Mouse (Mus musculus) embryonic stem cell, embryonic (primary cell): ENCODE measurements around the gene Tmem98.

Experiments used
- CTCF ChIA-PET, 4 experiments: fragments of 300-600 bp in 2 of 4; fragments of 350-600 bp in 2 of 4; sonication (Branson Sonifier 250); formaldehyde crosslinking; loops; one replicate each; lab custom pipeline; 2022; ENCODE audit warnings: inconsistent platforms in 2 of 4; lab: Charles Lee
- POLR2A ChIA-PET, 4 experiments: fragments of 300-600 bp in 2 of 4; fragments of 350-600 bp in 2 of 4; sonication (Branson Sonifier 250); formaldehyde crosslinking; loops; one replicate each; lab custom pipeline; 2022; ENCODE audit warnings: antibody characterized with exemption in 4 of 4, inconsistent platforms in 1 of 4; lab: Charles Lee

The Tmem98 gene

GRCm38 (mm10) chr11:80821794-80822193, 11.8 kb downstream of the Tmem98 start:
- POLR2A ChIA-PET, result interaction anchor here in 3 of 4 experiments (0.6 to 1.3 kb wide), 4 partner anchors 12 to 390 kb away, joined by 3 to 5 read pairs (median 3); no protein-coding TSS in a partner anchor
- CTCF ChIA-PET, result interaction anchor here in 3 of 4 experiments (0.6 to 1.5 kb wide), 12 partner anchors 12 to 994 kb away, joined by 3 to 8 read pairs (median 4); no protein-coding TSS in a partner anchor

- POLR2A ChIA-PET, result interaction anchor here in 2 of 4 experiments (0.6 to 1.3 kb wide), 4 partner anchors 14 to 68 kb away, joined by 3 to 7 read pairs (median 4); no protein-coding TSS in a partner anchor
- CTCF ChIA-PET, result interaction anchor here in 2 of 4 experiments (0.7 to 1.1 kb wide), 2 partner anchors 82 to 530 kb away, joined by 3 to 4 read pairs; no protein-coding TSS in a partner anchor
Observed at GRCm38 (mm10) chr11:80835395-80835794, 25.4 kb downstream of the Tmem98 start.

- POLR2A ChIA-PET, result interaction anchor here in 2 of 4 experiments (0.6 to 1.3 kb wide), 3 partner anchors 16 to 68 kb away, joined by 3 to 4 read pairs (median 3); no protein-coding TSS in a partner anchor
- CTCF ChIA-PET, result interaction anchor here in 2 of 4 experiments (0.7 to 1.1 kb wide), 2 partner anchors 82 to 529 kb away, joined by 3 to 4 read pairs; no protein-coding TSS in a partner anchor
Observed at GRCm38 (mm10) chr11:80835841-80836240, 25.9 kb downstream of the Tmem98 start.

- ChIA-PET CTCF (interaction anchor here (0.6 to 1.5 kb wide), 13 partner anchors 10 to 989 kb away, joined by 3 to 8 read pairs (median 3); no protein-coding TSS in a partner anchor), POLR2A (interaction anchor here in 1 of 4 experiments (0.6 kb wide), 1 partner anchor 323 kb away, joined by 3 read pairs; no protein-coding TSS in a partner anchor)
Observed at GRCm38 (mm10) chr11:80838724-80839123, 28.7 kb downstream of the Tmem98 start.

- ChIA-PET CTCF (interaction anchor here in 1 of 4 experiments (1.0 kb wide), 1 partner anchor 25 kb away, joined by 3 read pairs; no protein-coding TSS in a partner anchor), POLR2A (no interaction called here)
Observed at GRCm38 (mm10) chr11:80843435-80843834, 33.5 kb downstream of the Tmem98 start.

- POLR2A ChIA-PET, result interaction anchor here in 1 of 4 experiments (0.6 kb wide), 1 partner anchor 1179 kb away, joined by 3 read pairs; no protein-coding TSS in a partner anchor
- CTCF ChIA-PET, result interaction anchor here (0.6 to 1.2 kb wide), 8 partner anchors 62 to 1058 kb away, joined by 3 to 4 read pairs (median 3); partner anchors contain the start of gene Rhot1 (in 1 of the 4)
Observed at GRCm38 (mm10) chr11:80845486-80845885, 35.5 kb downstream of the Tmem98 start.

- POLR2A ChIA-PET, result no interaction called here
- CTCF ChIA-PET, result interaction anchor here (0.6 to 1.2 kb wide), 6 partner anchors 15 to 616 kb away, joined by 3 to 4 read pairs (median 3); no protein-coding TSS in a partner anchor
Observed at GRCm38 (mm10) chr11:80846115-80846514, 36.1 kb downstream of the Tmem98 start.

GRCm38 (mm10) chr11:80848131-80848530, 38.2 kb downstream of the Tmem98 start:
- POLR2A ChIA-PET, result interaction anchor here in 1 of 4 experiments (0.7 kb wide), 1 partner anchor 78 kb away, joined by 3 read pairs; no protein-coding TSS in a partner anchor
- CTCF ChIA-PET, result interaction anchor here in 2 of 4 experiments (0.6 to 1.0 kb wide), 2 partner anchors 25 to 70 kb away, joined by 3 read pairs; no protein-coding TSS in a partner anchor

- POLR2A ChIA-PET, result interaction anchor here in 1 of 4 experiments (0.6 kb wide), 1 partner anchor 159 kb away, joined by 3 read pairs; no protein-coding TSS in a partner anchor
- CTCF ChIA-PET, result interaction anchor here in 3 of 4 experiments (0.6 to 2.7 kb wide), 5 partner anchors 9 to 761 kb away, joined by 3 to 7 read pairs (median 3); no protein-coding TSS in a partner anchor
Observed at GRCm38 (mm10) chr11:80851859-80852258, 41.9 kb downstream of the Tmem98 start.

GRCm38 (mm10) chr11:80853014-80853413, 43.0 kb downstream of the Tmem98 start:
- CTCF ChIA-PET, result interaction anchor here in 3 of 4 experiments (0.6 to 2.7 kb wide), 10 partner anchors 14 to 760 kb away, joined by 3 to 8 read pairs (median 4); no protein-coding TSS in a partner anchor
- POLR2A ChIA-PET, result no interaction called here

GRCm38 (mm10) chr11:80854430-80854829, 44.5 kb downstream of the Tmem98 start:
- CTCF ChIA-PET, result interaction anchor here in 3 of 4 experiments (0.6 to 2.0 kb wide), 8 partner anchors 33 to 934 kb away, joined by 3 to 15 read pairs (median 3); no protein-coding TSS in a partner anchor
- POLR2A ChIA-PET, result interaction anchor here in 1 of 4 experiments (0.6 kb wide), 1 partner anchor 481 kb away, joined by 5 read pairs; no protein-coding TSS in a partner anchor

GRCm38 (mm10) chr11:80854908-80855307, 44.9 kb downstream of the Tmem98 start:
- CTCF ChIA-PET, result interaction anchor here (0.6 to 2.1 kb wide), 12 partner anchors 16 to 935 kb away, joined by 3 to 15 read pairs (median 4); no protein-coding TSS in a partner anchor

GRCm38 (mm10) chr11:80856827-80857226, 46.9 kb downstream of the Tmem98 start:
- POLR2A ChIA-PET, result no interaction called here
- CTCF ChIA-PET, result interaction anchor here in 2 of 4 experiments (0.6 to 2.1 kb wide), 3 partner anchors 16 to 145 kb away, joined by 3 to 5 read pairs (median 3); no protein-coding TSS in a partner anchor

More at GRCm38 (mm10) chr11:80854908-80855307, 44.9 kb downstream of the Tmem98 start:
- POLR2A ChIA-PET, result interaction anchor here in 1 of 4 experiments (0.6 kb wide), 1 partner anchor 481 kb away, joined by 5 read pairs; no protein-coding TSS in a partner anchor

- CTCF ChIA-PET, result interaction anchor here in 1 of 4 experiments (0.9 kb wide), 1 partner anchor 15 kb away, joined by 3 read pairs; no protein-coding TSS in a partner anchor
- POLR2A ChIA-PET, result no interaction called here
Observed at GRCm38 (mm10) chr11:80858065-80858464, 48.1 kb downstream of the Tmem98 start, which contains the start of gene Spaca3. Gene Spaca3, plus strand, starts transcription at chr11:80858365.

- ChIA-PET CTCF (interaction anchor here in 1 of 4 experiments (4.4 kb wide), 1 partner anchor 10 kb away, joined by 15 read pairs; no protein-coding TSS in a partner anchor), POLR2A (interaction anchor here in 1 of 4 experiments (0.9 kb wide), 1 partner anchor 10 kb away, joined by 3 read pairs; no protein-coding TSS in a partner anchor)
Observed at GRCm38 (mm10) chr11:80862941-80863340, 53.0 kb downstream of the Tmem98 start.

- ChIA-PET CTCF (no interaction called here), POLR2A (interaction anchor here in 1 of 4 experiments (1.1 kb wide), 1 partner anchor 21 kb away, joined by 5 read pairs; no protein-coding TSS in a partner anchor)
Observed at GRCm38 (mm10) chr11:80868039-80868438, 58.1 kb downstream of the Tmem98 start.
